Mouse (Mus musculus) MEL (cell line): ENCODE data around the gene Lztfl1. TPM values are rescaled to one million over a fixed set of nuclear protein-coding genes. Genes with fewer than 3 reads are reported as not detected.
A peak's percentile ranks its signal among the peaks of the same experiment; 100 is the strongest.
"Not testable (repeated sequence)": the region's sequence is repeated elsewhere in the genome, so short reads cannot be mapped to it uniquely, and the experiment has no call there.

Experiments
- DNase-seq: peaks from one replicate; pipeline ENCODE4 v3.0.0; 2011; ENCODE audit warnings: low read depth, low spot score
- H3K27ac ChIP-seq: 2 replicates; pipeline ENCODE4 v1.5.1; 2012; ENCODE audit warnings: low read depth, mild to moderate bottlenecking, control low read depth, low read length, moderate library complexity; ENCODE audit not compliant: control insufficient read depth
- H3K27me3 ChIP-seq, 2 experiments: fragments of 150-350 bp in 1 of 2; sonication (generic) in 1 of 2; 2 replicates each; pipeline ENCODE4 v1.6.1; 2012; ENCODE audit warnings: low read length in 2 of 2, mild to moderate bottlenecking in 2 of 2, improper control_type of control experiment in 1 of 2, moderate library complexity in 1 of 2; ENCODE audit not compliant: insufficient read depth in 2 of 2, control insufficient read depth in 1 of 2
- H3K36me3 ChIP-seq, 2 experiments: 2 replicates each; pipeline ENCODE4 v1.6.1; 2012 to 2014; ENCODE audit warnings: low read length in 2 of 2, improper control_type of control experiment in 1 of 2, inconsistent platforms in 1 of 2, mild to moderate bottlenecking in 1 of 2; ENCODE audit not compliant: insufficient read depth in 2 of 2, control insufficient read depth in 1 of 2
- H3K4me1 ChIP-seq, 2 experiments: fragments of 150-350 bp in 1 of 2; sonication (generic) in 1 of 2; 2 replicates each; pipeline ENCODE4 v1.6.1; 2012; ENCODE audit warnings: low read length in 2 of 2, improper control_type of control experiment in 1 of 2, mild to moderate bottlenecking in 1 of 2; ENCODE audit not compliant: insufficient read depth in 2 of 2, control insufficient read depth in 1 of 2
- H3K4me3 ChIP-seq, 2 experiments: fragments of 150-350 bp in 1 of 2; sonication (generic) in 1 of 2; 2 replicates each; pipeline ENCODE4 v1.5.1; 2012; ENCODE audit warnings: low read depth in 2 of 2, low read length in 2 of 2, mild to moderate bottlenecking in 2 of 2, moderate library complexity in 2 of 2, control low read depth in 1 of 2, improper control_type of control experiment in 1 of 2; ENCODE audit not compliant: control insufficient read depth in 1 of 2, insufficient read depth in 1 of 2
- H3K79me2 ChIP-seq: 2 replicates; pipeline ENCODE4 v1.6.1; 2012; ENCODE audit warnings: mild to moderate bottlenecking, low read length, moderate library complexity; ENCODE audit not compliant: control insufficient read depth, poor library complexity, insufficient read depth
- H3K9ac ChIP-seq: 2 replicates; pipeline ENCODE4 v1.6.1; 2012; ENCODE audit warnings: low read depth, mild to moderate bottlenecking, control low read depth, low read length, moderate library complexity; ENCODE audit not compliant: control insufficient read depth, poor library complexity, severe bottlenecking
- H3K9me3 ChIP-seq: fragments of 150-350 bp; sonication (generic); replicated peaks from 2 replicates; pipeline ENCODE4 v1.6.1; 2012; ENCODE audit warnings: mild to moderate bottlenecking, low read length, improper control_type of control experiment, moderate library complexity; ENCODE audit not compliant: insufficient read depth
- CTCF ChIP-seq, 3 experiments: IDR thresholded peaks in 2 of 3; conservative IDR thresholded peaks in 1 of 3; 2 replicates each; pipeline ENCODE4 v1.5.1; 2011 to 2012; ENCODE audit warnings: low read length in 3 of 3, low read depth in 2 of 3, mild to moderate bottlenecking in 2 of 3, improper control_type of control experiment in 1 of 3, inconsistent platforms in 1 of 3, mixed read lengths in 1 of 3, moderate library complexity in 1 of 3; ENCODE audit not compliant: control insufficient read depth in 1 of 3, insufficient read depth in 1 of 3, poor library complexity in 1 of 3, severe bottlenecking in 1 of 3
- EP300 ChIP-seq, 2 experiments: IDR thresholded peaks; 2 replicates each; pipeline ENCODE4 v1.6.1; 2011; ENCODE audit warnings: improper control_type of control experiment in 2 of 2, low read length in 2 of 2, low read depth in 1 of 2, mild to moderate bottlenecking in 1 of 2
- ETS1 ChIP-seq: IDR thresholded peaks from 2 replicates; pipeline ENCODE4 v1.6.1; 2012; ENCODE audit warnings: low read depth, mild to moderate bottlenecking, inconsistent platforms, low read length, improper control_type of control experiment, moderate library complexity
- GABPA ChIP-seq: IDR thresholded peaks from 2 replicates; pipeline ENCODE4 v1.6.1; 2012; ENCODE audit warnings: low read depth, mild to moderate bottlenecking, inconsistent platforms, low read length, improper control_type of control experiment, moderate library complexity
- GATA1 ChIP-seq: IDR thresholded peaks from 2 replicates; pipeline ENCODE4 v1.6.1; 2011; ENCODE audit warnings: low read depth, low read length, improper control_type of control experiment
- HCFC1 ChIP-seq: IDR thresholded peaks from 2 replicates; pipeline ENCODE4 v1.6.1; 2012; ENCODE audit warnings: low read depth, mild to moderate bottlenecking, inconsistent platforms, low read length, improper control_type of control experiment, moderate library complexity
- JUND ChIP-seq: IDR thresholded peaks from 2 replicates; pipeline ENCODE4 v1.6.1; 2011; ENCODE audit warnings: low read depth, mild to moderate bottlenecking, improper control_type of control experiment, low read length
- MAFK ChIP-seq: IDR thresholded peaks from 2 replicates; pipeline ENCODE4 v1.6.1; 2011; ENCODE audit warnings: low read depth, mild to moderate bottlenecking, low read length, improper control_type of control experiment, borderline replicate concordance
- MXI1 ChIP-seq: IDR thresholded peaks from 2 replicates; pipeline ENCODE4 v1.6.1; 2011; ENCODE audit warnings: mild to moderate bottlenecking, low read depth, low read length, improper control_type of control experiment
- MYC ChIP-seq: IDR thresholded peaks from 2 replicates; pipeline ENCODE4 v1.6.1; 2011; ENCODE audit warnings: low read depth, mild to moderate bottlenecking, low read length, improper control_type of control experiment, moderate library complexity
- POLR2AphosphoS5 ChIP-seq: IDR thresholded peaks from 2 replicates; pipeline ENCODE4 v1.6.1; 2012; ENCODE audit warnings: low read depth, borderline replicate concordance, mild to moderate bottlenecking, inconsistent platforms, low read length, moderate library complexity, mixed read lengths
- RCOR1 ChIP-seq: IDR thresholded peaks from 2 replicates; pipeline ENCODE4 v1.6.1; 2012; ENCODE audit warnings: low read depth, mild to moderate bottlenecking, inconsistent platforms, low read length, improper control_type of control experiment
- TAL1 ChIP-seq: IDR thresholded peaks from 2 replicates; pipeline ENCODE4 v1.6.1; 2012; ENCODE audit warnings: mild to moderate bottlenecking, inconsistent platforms, low read length, moderate library complexity, mixed read lengths
- TCF12 ChIP-seq: IDR thresholded peaks from 2 replicates; pipeline ENCODE4 v1.6.1; 2014; ENCODE audit warnings: low read depth, mild to moderate bottlenecking, inconsistent platforms, low read length, improper control_type of control experiment, moderate library complexity
- polyA plus RNA-seq, 2 experiments: library from polyadenylated mRNA; stranded (reverse) in 1 of 2; unstranded in 1 of 2; fragments of >175 nt in 1 of 2; fragments of >200 nt in 1 of 2; gene quantifications; 2 replicates each; pipeline versions ENCODE4 v1.2.1 to v1.2.4; 2012; ENCODE audit warnings: low replicate concordance in 2 of 2, low read depth in 1 of 2; ENCODE audit not compliant: insufficient read length in 2 of 2, insufficient read depth in 1 of 2, missing spikeins in 1 of 2
- total RNA-seq: library from RNA; depleted of rRNA; stranded (reverse); fragments of 300-350 nt; gene quantifications from 2 replicates; pipeline ENCODE4 v1.2.3, GENCODE M21; 2012

The Lztfl1 gene
- total and polyA plus RNA-seq, 3 experiments: 17.1 to 408 (median 18.1) TPM

- not testable (repeated sequence) for H3K79me2 ChIP-seq, H3K27me3 ChIP-seq, DNase-seq, H3K9me3 ChIP-seq, H3K27ac ChIP-seq, H3K4me3 ChIP-seq, H3K9ac ChIP-seq
- H3K36me3 ChIP-seq: peaks cover 0 to 13% of the 10 kb centered on the region in 2 experiments; a peak in 2 of 4 replicates
- peaks cover 12 to 14% of the 10 kb centered on the region in 2 experiments for H3K4me1 ChIP-seq
Measured at GRCm38 (mm10) chr9:123659986-123660676, 57.4 kb downstream of the Lztfl1 start.

DNA sequence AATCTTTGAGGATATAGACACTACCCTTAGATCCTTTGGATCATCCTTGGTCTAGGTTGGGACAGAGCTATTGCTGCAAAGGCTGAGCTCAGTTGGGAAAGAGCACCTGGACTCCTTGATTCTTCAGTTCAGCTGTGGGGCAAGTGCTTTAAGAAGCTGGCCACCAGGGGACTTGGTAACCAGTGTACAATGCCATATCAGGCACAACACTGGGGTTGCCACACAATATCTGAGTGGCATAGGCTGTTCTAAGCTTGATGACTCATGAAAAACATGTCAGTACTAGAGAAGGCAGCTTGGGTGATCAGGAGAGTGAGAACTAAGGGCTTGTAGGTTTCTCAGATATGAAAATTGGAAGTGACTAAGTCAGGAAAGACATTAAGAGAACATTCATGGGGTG, 58.5 kb downstream of the Lztfl1 start:
- H3K4me1 ChIP-seq: peaks cover 12 to 14% of the 10 kb centered on the region in 2 experiments
- H3K27ac ChIP-seq: no peak overlapping the region
- H3K9me3 ChIP-seq: no peaks in the 10 kb centered on the region
- H3K4me3 ChIP-seq: no peak overlapping the region
- peaks cover 0 to under 1% of the 10 kb centered on the region in 2 experiments; a peak in 1 of 4 replicates for H3K27me3 ChIP-seq
- DNase-seq: peak; percentile 41
- no peaks in the 10 kb centered on the region for H3K79me2 ChIP-seq
- peaks cover 0 to 13% of the 10 kb centered on the region in 2 experiments; a peak in 2 of 4 replicates for H3K36me3 ChIP-seq
- H3K9ac ChIP-seq: no peak overlapping the region
- TF ChIP-seq CTCF (IDR thresholded peaks at IDR 0.05 in 2 of 3, conservative IDR thresholded peaks at IDR 0.05 in 1 of 3; ENCODE audit: control insufficient read depth in 1 of 3, insufficient read depth in 1 of 3, low read depth in 2 of 3, low read length in 3 of 3, poor library complexity in 1 of 3, severe bottlenecking in 1 of 3): peak in 1 of 3 experiments; percentile 23; a peak in 2 of 6 replicates
- TF ChIP-seq MXI1: no peak
- TF ChIP-seq, all 39 proteins: peak for 1

DNA sequence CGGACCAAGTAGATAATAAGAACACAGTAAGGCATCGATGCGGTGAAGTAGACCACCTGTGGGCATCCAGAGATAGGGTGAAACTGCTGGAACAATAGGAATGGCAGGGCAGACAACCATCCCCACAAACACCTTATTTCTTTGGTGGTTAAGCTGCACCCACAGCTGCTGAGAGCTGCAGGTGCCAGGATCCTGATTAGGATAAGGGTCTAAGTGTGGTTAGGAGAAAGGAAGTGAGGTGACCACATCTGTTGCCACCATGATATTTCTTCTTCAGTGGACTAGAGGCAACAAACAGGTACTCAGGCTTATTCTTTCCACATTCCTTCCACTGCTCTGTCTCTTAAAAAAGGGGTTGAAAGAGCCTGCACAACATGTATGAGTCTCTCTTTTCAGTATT, 60.0 kb downstream of the Lztfl1 start:
- no peak overlapping the region for H3K9ac ChIP-seq
- DNase-seq: peak; percentile 79
- no peak overlapping the region for H3K4me3 ChIP-seq
- H3K4me1 ChIP-seq: peaks cover 12 to 14% of the 10 kb centered on the region in 2 experiments
- H3K79me2 ChIP-seq: no peaks in the 10 kb centered on the region
- TF ChIP-seq TAL1 (peak; percentile 95), EP300 (IDR thresholded peaks at IDR 0.05; ENCODE audit: low read depth in 1 of 2, low read length in 2 of 2) (peak; percentile 92 to 93), MAFK (peak; percentile 39; the same call in 1 of the 2 replicates), TCF12 (peak; percentile 92), POLR2AphosphoS5 (no peak), MYC (no peak), ETS1 (peak; percentile 62), GABPA (no peak), GATA1 (peak; percentile 85), RCOR1 (peak; percentile 64), HCFC1 (no peak), JUND (0 out of 2 replicates have a peak, but pooled peaks have one; percentile 8)
- peaks cover 0 to 4% of the 10 kb centered on the region in 2 experiments; a peak in 1 of 4 replicates for H3K27me3 ChIP-seq
- no peaks in the 10 kb centered on the region for H3K9me3 ChIP-seq
- H3K36me3 ChIP-seq: peaks cover 0 to 13% of the 10 kb centered on the region in 2 experiments; a peak in 2 of 4 replicates
- H3K27ac ChIP-seq: no peak overlapping the region
